Mouse (Mus musculus) C2C12 (cell line): ENCODE results near the gene Vps9d1. TPM values are rescaled to one million over a fixed set of nuclear protein-coding genes. Genes with fewer than 3 reads are reported as not detected.

ENCODE experiments used
- H3K27me3 ChIP-seq: one replicate; pipeline ENCODE4 v1.6.1; 2011; ENCODE audit not compliant: control insufficient read depth, insufficient read depth, insufficient read length
- H3K36me3 ChIP-seq: one replicate; pipeline ENCODE4 v1.6.1; 2011; ENCODE audit not compliant: control insufficient read depth, insufficient read depth
- H3K4me3 ChIP-seq: one replicate; pipeline ENCODE4 v1.5.1; 2011; ENCODE audit warnings: mild to moderate bottlenecking, control low read depth; ENCODE audit not compliant: poor library complexity, insufficient read depth, severe bottlenecking
- H3K79me2 ChIP-seq: one replicate; pipeline ENCODE4 v1.6.1; 2011; ENCODE audit not compliant: control insufficient read depth, insufficient read depth
- H3K79me3 ChIP-seq: one replicate; pipeline ENCODE4 v1.6.1; 2011; ENCODE audit warnings: low read depth, control low read depth
- H3ac ChIP-seq: one replicate; pipeline ENCODE3; 2011; ENCODE audit warnings: low read depth; ENCODE audit not compliant: control insufficient read depth, insufficient read length
- CEBPB ChIP-seq: IDR thresholded peaks from one replicate; pipeline ENCODE4 v1.6.1; 2011; ENCODE audit warnings: low read depth, mild to moderate bottlenecking, control low read depth, moderate library complexity
- CTCF ChIP-seq: IDR thresholded peaks from one replicate; pipeline ENCODE4 v1.5.1; 2011; ENCODE audit not compliant: control insufficient read depth, insufficient read depth, insufficient read length
- FOSL1 ChIP-seq: IDR thresholded peaks from one replicate; pipeline ENCODE4 v1.8.0; 2011; ENCODE audit warnings: mild to moderate bottlenecking, low read length; ENCODE audit not compliant: poor library complexity, insufficient read depth, severe bottlenecking
- MAX ChIP-seq: IDR thresholded peaks from one replicate; pipeline ENCODE4 v1.6.1; 2011; ENCODE audit warnings: mild to moderate bottlenecking, control low read depth
- MYOD1 ChIP-seq: IDR thresholded peaks from one replicate; pipeline ENCODE4 v1.6.1; 2011; ENCODE audit warnings: low read depth; ENCODE audit not compliant: control insufficient read depth, insufficient read length
- MYOG ChIP-seq: IDR thresholded peaks from one replicate; pipeline ENCODE4 v1.6.1; 2011; ENCODE audit not compliant: control insufficient read depth, insufficient read length; ENCODE audit errors: extremely low read depth
- USF1 ChIP-seq: IDR thresholded peaks from one replicate; pipeline ENCODE4 v1.6.1; 2011; ENCODE audit warnings: low read depth, mild to moderate bottlenecking, control low read depth, moderate library complexity
- polyA plus RNA-seq: library from polyadenylated mRNA; unstranded; fragments of >200 nt; fragmentation: generic; extraction: Trizol; gene quantifications from one replicate; pipeline ENCODE4 v1.2.1, GENCODE M21; 2012; ENCODE audit warnings: missing spikeins

The Vps9d1 gene
- polyA plus RNA-seq, 1 experiment, result 8.5 TPM

- Histone ChIP-seq H3K36me3 (peaks cover 7% of the 10 kb centered on the region), H3K4me3 (no peak overlapping the region), H3K27me3 (no peaks in the 10 kb centered on the region), H3K79me2 (no peaks in the 10 kb centered on the region), H3ac (no peak overlapping the region), H3K79me3 (no peaks in the 10 kb centered on the region)
- TF ChIP-seq MAX (no peak), CTCF (no peak), MYOD1 (no peak), USF1 (no peak), FOSL1 (no peak)
Observed at GRCm38 (mm10) chr8:123280302-123281094, 26.4 kb upstream of the Vps9d1 start.

DNA sequence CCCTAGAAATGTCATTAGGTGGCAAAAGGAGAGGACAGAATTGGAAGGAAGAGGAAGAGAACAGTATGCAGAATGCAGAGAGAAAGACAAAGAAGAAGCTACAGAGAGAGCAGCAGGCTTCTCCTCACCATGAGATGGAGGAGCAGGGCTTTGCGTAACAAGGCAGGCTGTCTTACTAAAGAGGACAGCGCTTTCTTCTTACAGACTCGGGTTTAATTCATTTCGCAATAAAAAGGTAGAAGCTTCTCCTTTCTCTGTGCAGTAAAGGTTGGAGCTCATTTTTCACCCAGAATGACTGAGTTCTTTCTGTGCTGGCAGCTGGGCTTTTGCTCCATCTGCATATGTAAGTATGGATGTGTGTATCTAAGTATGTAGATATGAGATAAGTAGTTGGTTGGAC, 25.7 kb upstream of the Vps9d1 start:
- Histone ChIP-seq H3K79me2 (no peaks in the 10 kb centered on the region), H3K79me3 (no peaks in the 10 kb centered on the region), H3ac (no peak overlapping the region), H3K4me3 (no peak overlapping the region), H3K36me3 (peaks cover 7% of the 10 kb centered on the region), H3K27me3 (no peaks in the 10 kb centered on the region)
- TF ChIP-seq MYOD1 (no peak), MAX (no peak), USF1 (no peak), MYOG (no peak), CEBPB (no peak), CTCF (no peak)

- no peaks in the 10 kb centered on the region for H3K27me3 ChIP-seq
- H3K36me3 ChIP-seq, result peaks cover 10% of the 10 kb centered on the region
- H3K4me3 ChIP-seq, result no peak overlapping the region
- TF ChIP-seq MAX, result peak; percentile 7
- no peak for TF ChIP-seq MYOD1
- no peaks in the 10 kb centered on the region for H3K79me2 ChIP-seq
- H3K79me3 ChIP-seq, result no peaks in the 10 kb centered on the region
- H3ac ChIP-seq, result no peak overlapping the region
Observed at GRCm38 (mm10) chr8:123278445-123278844, 24.3 kb upstream of the Vps9d1 start.

GRCm38 (mm10) chr8:123275096-123275495, 20.9 kb upstream of the Vps9d1 start:
- Histone ChIP-seq H3K4me3 (no peak overlapping the region), H3ac (no peak overlapping the region), H3K27me3 (no peaks in the 10 kb centered on the region), H3K79me2 (no peaks in the 10 kb centered on the region), H3K36me3 (peaks cover 10% of the 10 kb centered on the region), H3K79me3 (no peaks in the 10 kb centered on the region)
- no peak for TF ChIP-seq FOSL1
- TF ChIP-seq MAX, result no peak
- no peak for TF ChIP-seq CTCF
- no peak for TF ChIP-seq USF1
- TF ChIP-seq MYOG, result no peak
- no peak for TF ChIP-seq CEBPB
- TF ChIP-seq MYOD1, result no peak

DNA sequence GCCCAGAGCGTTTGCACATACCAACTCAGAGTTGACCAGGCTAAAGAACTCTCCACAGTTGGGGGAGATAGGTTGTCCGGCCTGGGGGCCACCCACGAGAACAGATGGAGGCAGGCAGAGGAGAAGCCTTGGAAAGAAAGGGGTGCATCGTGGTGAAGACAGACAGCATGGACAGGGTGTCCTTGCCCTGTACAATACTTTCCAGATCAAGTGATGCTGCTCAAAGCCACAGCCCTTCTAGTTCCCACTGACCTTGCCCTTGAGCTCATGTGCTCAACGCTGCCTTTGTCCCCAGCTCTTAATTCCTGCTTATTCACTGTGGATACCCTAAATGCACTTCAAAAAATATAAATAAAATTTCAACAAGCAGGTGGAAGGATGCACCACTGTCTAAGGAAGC, 20.3 kb upstream of the Vps9d1 start:
- no peak for TF ChIP-seq USF1
- TF ChIP-seq CTCF, result no peak
- TF ChIP-seq MYOD1, result no peak
- TF ChIP-seq CEBPB, result no peak
- Histone ChIP-seq H3K79me3 (no peaks in the 10 kb centered on the region), H3K36me3 (peaks cover 14% of the 10 kb centered on the region), H3K79me2 (no peaks in the 10 kb centered on the region), H3ac (no peak overlapping the region), H3K27me3 (no peaks in the 10 kb centered on the region), H3K4me3 (no peak overlapping the region)

GRCm38 (mm10) chr8:123271901-123272300, 17.8 kb upstream of the Vps9d1 start:
- Histone ChIP-seq H3ac (no peak overlapping the region), H3K79me2 (no peaks in the 10 kb centered on the region), H3K27me3 (no peaks in the 10 kb centered on the region), H3K79me3 (no peaks in the 10 kb centered on the region), H3K36me3 (peaks cover 37% of the 10 kb centered on the region), H3K4me3 (no peak overlapping the region)
- TF ChIP-seq MYOD1 (no peak), MYOG (no peak), USF1 (no peak), MAX (no peak), FOSL1 (no peak), CEBPB (no peak), CTCF (no peak)
